Mouse (Mus musculus) sigmoid colon, adult 10 weeks (tissue): ENCODE measurements around the gene Stk26. TPM values are rescaled to one million over a fixed set of nuclear protein-coding genes. Genes with fewer than 3 reads are reported as not detected.

Experiments
- polyA plus RNA-seq: library from polyadenylated mRNA; stranded (reverse); fragments of 350-450 nt; fragmentation: Illumina TruSeq; extraction: RNeasy Lipid Tissue Mini Kit (QIAGEN cat#74804); gene quantifications from one replicate; pipeline ENCODE4 v1.2.3, GENCODE M21; 2014; ENCODE audit warnings: low read depth, low replicate concordance

Gene Stk26
- 44.3 TPM for polyA plus RNA-seq

DNA sequence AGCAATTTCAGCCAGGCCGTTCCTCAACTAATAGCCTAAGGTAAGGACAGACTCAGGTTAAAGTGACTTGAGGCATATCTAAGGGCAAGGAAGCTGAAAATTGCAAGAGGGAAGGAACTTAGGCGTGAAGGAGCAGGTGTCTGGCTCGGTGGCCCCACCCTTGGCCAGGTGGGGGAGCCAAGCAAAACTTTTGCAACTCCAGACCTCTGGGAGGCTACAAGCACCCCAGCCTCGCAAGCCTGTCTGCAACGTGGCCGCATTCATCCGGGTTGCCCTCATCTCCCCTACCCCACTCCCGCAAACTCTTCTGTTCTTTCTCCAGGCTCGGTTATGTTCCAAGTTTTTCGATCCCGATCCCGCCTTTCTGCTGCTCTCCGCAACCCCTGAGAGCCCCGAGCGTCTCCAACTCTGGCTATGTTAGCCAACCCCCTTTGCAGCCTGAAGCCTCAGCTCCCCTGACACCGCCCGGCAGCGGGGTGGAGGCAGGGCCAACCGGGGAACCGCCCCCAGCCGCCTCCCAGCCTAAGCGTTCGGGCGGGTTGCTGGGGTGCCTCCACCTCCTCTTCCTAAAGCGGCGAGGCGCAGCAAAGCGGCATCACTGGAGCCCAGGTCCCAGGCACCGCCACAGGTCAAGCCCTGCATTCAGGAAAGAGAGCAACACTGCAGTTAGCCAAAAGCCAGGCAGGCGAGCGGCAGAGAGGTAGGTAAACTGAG is at the start of gene Stk26:
Stk26 (plus strand) TSS at position 201 of the 714 bp plus-strand sequence.

DNA sequence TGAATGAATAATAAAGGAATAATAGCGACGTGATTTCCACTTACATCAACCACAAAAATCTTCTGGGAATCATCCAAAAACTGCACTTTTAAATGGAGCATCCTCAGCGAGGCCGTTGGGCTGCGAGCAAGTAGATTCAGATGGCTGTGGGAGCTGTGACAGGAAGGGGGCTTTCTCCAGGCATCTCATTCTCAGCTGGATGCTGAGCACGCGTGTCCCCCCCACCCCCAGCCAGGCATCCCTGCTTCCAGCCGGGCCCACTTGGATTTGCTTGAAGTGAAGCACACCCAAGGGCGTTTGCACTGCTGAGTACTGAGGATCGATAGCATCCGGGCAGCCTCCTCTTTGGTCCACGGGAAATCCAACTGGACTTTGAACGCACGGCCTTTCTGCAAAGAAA is 101.8 kb downstream of the Stk26 start, which contains the start of gene Frmd7:
Frmd7 (minus strand) TSS at position 101 of the 400 bp plus-strand sequence.

Other genes starting within 250 kb of the Stk26 start
- gene Frmd7, start 101.7 kb downstream of the Stk26 start, polyA plus RNA-seq = 0.19 TPM
- gene Rap2c, start 177.0 kb downstream of the Stk26 start, polyA plus RNA-seq = 125 TPM